Mouse (Mus musculus) limb, embryonic 14.5 days (tissue): ENCODE results near the gene Prkch. TPM values are rescaled to one million over a fixed set of nuclear protein-coding genes. Genes with fewer than 3 reads are reported as not detected.

Experiments
- ATAC-seq: fragments of 200-750 bp; cut with Nextera tagmentation; 2 replicates; pipeline ENCODE4 v1.8.0; 2017; ENCODE audit warnings: low read depth, moderate number of reproducible peaks, moderate TSS enrichment; ENCODE audit not compliant: low FRiP score
- DNase-seq: peaks from one replicate; pipeline ENCODE4 v3.0.0-alpha.2; 2015; ENCODE audit warnings: low spot score
- H3K27ac ChIP-seq: fragments of 300-500 bp; sonication (generic); replicated peaks from 2 replicates; pipeline ENCODE4 v1.5.1; 2014; ENCODE audit warnings: low read depth, mild to moderate bottlenecking, low read length, moderate library complexity, mixed read lengths
- H3K27me3 ChIP-seq: fragments of 300-500 bp; sonication (generic); 2 replicates; pipeline ENCODE4 v1.6.1; 2014; ENCODE audit warnings: low read length, mixed read lengths; ENCODE audit not compliant: control insufficient read depth, insufficient read depth
- H3K36me3 ChIP-seq: fragments of 300-500 bp; sonication (generic); 2 replicates; pipeline ENCODE4 v1.6.1; 2014; ENCODE audit warnings: mild to moderate bottlenecking, low read length, moderate library complexity, mixed read lengths; ENCODE audit not compliant: control insufficient read depth, insufficient read depth
- H3K4me1 ChIP-seq: fragments of 300-500 bp; sonication (generic); 2 replicates; pipeline ENCODE4 v1.6.1; 2014; ENCODE audit warnings: antibody characterized with exemption, low read length, mixed read lengths; ENCODE audit not compliant: control insufficient read depth, insufficient read depth
- H3K4me2 ChIP-seq: fragments of 300-500 bp; sonication (generic); replicated peaks from 2 replicates; pipeline ENCODE4 v1.6.1; 2014; ENCODE audit warnings: low read depth, mild to moderate bottlenecking, low read length, moderate library complexity; ENCODE audit not compliant: severe bottlenecking
- H3K4me3 ChIP-seq: fragments of 300-500 bp; sonication (generic); replicated peaks from 2 replicates; pipeline ENCODE4 v1.5.1; 2014; ENCODE audit warnings: low read length
- H3K9ac ChIP-seq: fragments of 300-500 bp; sonication (generic); 2 replicates; pipeline ENCODE4 v1.6.1; 2014; ENCODE audit warnings: mild to moderate bottlenecking, low read depth, low read length, moderate library complexity; ENCODE audit not compliant: severe bottlenecking
- H3K9me3 ChIP-seq: fragments of 300-500 bp; sonication (generic); 2 replicates; pipeline ENCODE4 v1.6.1; 2016; ENCODE audit warnings: low read length; ENCODE audit not compliant: control insufficient read depth
- POLR2A ChIP-seq: fragments of 200-500 bp; IDR thresholded peaks from 2 replicates; pipeline ENCODE4 v1.8.0; 2012; ENCODE audit warnings: inconsistent platforms, mild to moderate bottlenecking, moderate library complexity, borderline replicate concordance; ENCODE audit not compliant: insufficient read depth, insufficient read length; ENCODE audit errors: extremely low read depth
- WGBS: fragments of 180-500 bp; shearing (Covaris S2); extraction: QIAGEN DNeasy Blood & Tissue Kit; methylation state at CpG from one replicate; pipeline ENCODE4 v1.1.7; 2014; 5-methylcytosine and 5-hydroxymethylcytosine counted together
- polyA plus RNA-seq, 2 experiments: library from polyadenylated mRNA; depleted of rRNA in 1 of 2; stranded (reverse) in 1 of 2; unstranded in 1 of 2; fragments of >200 nt; fragmentation: Nextera tagmentation in 1 of 2; extraction: Ambion mirVana in 1 of 2; gene quantifications; 2 replicates each; pipeline versions ENCODE4 v1.2.1 to v1.2.3; 2012 to 2014

Prkch gene
- polyA plus RNA-seq, 2 experiments: 9.3 to 17.2 TPM

DNA sequence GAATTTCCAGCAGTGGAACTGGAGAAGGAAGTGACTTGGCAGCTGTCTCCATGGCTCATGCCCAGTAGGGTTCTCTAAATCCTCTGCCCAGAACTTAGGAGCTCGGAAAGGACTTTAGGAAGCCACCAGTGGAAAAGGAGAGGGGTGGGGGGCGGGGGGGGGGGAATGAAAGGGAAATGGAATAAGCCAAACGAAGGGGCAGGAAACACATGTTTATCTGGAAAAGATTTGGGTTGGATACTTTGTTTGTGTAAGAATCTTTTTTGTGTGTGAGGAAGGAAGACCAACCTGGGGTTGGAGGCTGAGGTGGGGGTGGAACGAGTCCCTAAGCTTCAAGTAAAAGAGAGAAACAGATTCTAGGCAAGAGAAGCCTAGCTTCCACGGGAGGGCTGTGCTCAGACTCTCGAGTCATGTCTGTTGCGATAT is 98.3 kb downstream of the Prkch start:
- 56% methylated on average over 7 of the region's 7 CpGs for WGBS
- Histone ChIP-seq H3K36me3 (no peaks in the 10 kb centered on the region), H3K9ac (no peak overlapping the region), H3K27me3 (no peaks in the 10 kb centered on the region), H3K27ac (no peak overlapping the region), H3K4me3 (no peak overlapping the region), H3K4me1 (peaks cover 5% of the 10 kb centered on the region; the same call in 1 of the 2 replicates), H3K4me2 (no peak overlapping the region), H3K9me3 (no peaks in the 10 kb centered on the region)
- ATAC-seq: no peak
- no peak for TF ChIP-seq POLR2A
- DNase-seq: no peak

- Histone ChIP-seq H3K9me3 (no peaks in the 10 kb centered on the region), H3K36me3 (no peaks in the 10 kb centered on the region), H3K4me1 (peaks cover 5% of the 10 kb centered on the region; the same call in 1 of the 2 replicates), H3K9ac (no peak overlapping the region), H3K27ac (no peak overlapping the region), H3K4me2 (no peak overlapping the region), H3K4me3 (no peak overlapping the region), H3K27me3 (no peaks in the 10 kb centered on the region)
- 83% methylated on average over 13 of the region's 13 CpGs for WGBS
- DNase-seq: no peak
- no peak for TF ChIP-seq POLR2A
- ATAC-seq: no peak
Measured at GRCm38 (mm10) chr12:73685875-73686274, 101.3 kb downstream of the Prkch start.

DNA sequence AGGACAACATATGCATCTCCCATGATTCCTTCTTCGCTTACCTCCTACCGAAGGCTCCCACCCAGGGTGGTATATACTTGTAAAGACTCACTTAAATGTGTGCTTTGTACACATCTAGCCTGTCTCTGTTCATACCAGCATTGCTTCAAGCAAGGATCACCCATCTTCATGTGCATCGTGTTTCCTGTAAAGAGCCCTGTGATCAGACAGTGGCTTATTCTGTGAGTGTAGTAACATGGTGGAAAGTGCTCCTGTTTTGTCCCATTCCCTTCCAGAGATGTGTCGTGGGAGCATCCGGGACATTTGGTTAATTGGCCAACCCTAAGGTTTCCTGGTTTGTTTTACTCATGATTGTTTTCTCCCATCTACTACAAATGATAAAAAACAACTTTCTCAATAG is 101.9 kb downstream of the Prkch start:
- Histone ChIP-seq H3K9me3 (no peaks in the 10 kb centered on the region), H3K4me1 (peaks cover 5% of the 10 kb centered on the region; the same call in 1 of the 2 replicates), H3K36me3 (no peaks in the 10 kb centered on the region), H3K27ac (no peak overlapping the region), H3K4me2 (no peak overlapping the region), H3K4me3 (no peak overlapping the region), H3K27me3 (no peaks in the 10 kb centered on the region), H3K9ac (no peak overlapping the region)
- no peak for DNase-seq
- no peak for ATAC-seq
- TF ChIP-seq POLR2A: no peak
- WGBS: 92% methylated on average over 5 of the region's 5 CpGs

GRCm38 (mm10) chr12:73687077-73688035 is 102.8 kb downstream of the Prkch start:
- Histone ChIP-seq H3K9ac (no peak overlapping the region), H3K27ac (no peak overlapping the region), H3K4me2 (no peak overlapping the region), H3K27me3 (no peaks in the 10 kb centered on the region), H3K4me1 (peaks cover 5% of the 10 kb centered on the region; the same call in 1 of the 2 replicates), H3K9me3 (no peaks in the 10 kb centered on the region), H3K36me3 (no peaks in the 10 kb centered on the region), H3K4me3 (no peak overlapping the region)
- DNase-seq: peak; percentile 58
- TF ChIP-seq POLR2A: no peak
- WGBS: 50% methylated on average over 20 of the region's 20 CpGs
- ATAC-seq: no peak

GRCm38 (mm10) chr12:73692321-73692720 is 107.7 kb downstream of the Prkch start:
- Histone ChIP-seq H3K36me3 (no peaks in the 10 kb centered on the region), H3K4me2 (no peak overlapping the region), H3K9me3 (no peaks in the 10 kb centered on the region), H3K4me1 (peaks cover 3% of the 10 kb centered on the region; the same call in 1 of the 2 replicates), H3K4me3 (no peak overlapping the region), H3K27ac (no peak overlapping the region), H3K27me3 (no peaks in the 10 kb centered on the region), H3K9ac (no peak overlapping the region)
- no peak for TF ChIP-seq POLR2A
- ATAC-seq (no peak), DNase-seq (no peak)
- 25% methylated on average over 4 of the region's 4 CpGs for WGBS
